In genomic region chr7:4521231-4522003, GRCm38 (mm10) we compare ENCODE assay signal across 9 mouse cellular contexts. TPM values are rescaled to one million over a fixed set of nuclear protein-coding genes. Genes with fewer than 3 reads are reported as not detected.
DNase-seq lines count a peak whose midpoint lies in the region; TF ChIP-seq lines count a peak whose summit lies in the region.
"Had no signal": no experiment of that assay in that cellular context is flagged by ENCODE, and none has a peak within 500 bp of the region (broad histone marks: within the 10 kb centered on the region; RNA-seq: fewer than 3 reads in every experiment).

No protein-coding gene starts in this region.

- no peak for TF ChIP-seq CTCF in E14TG2a.4 (conservative IDR thresholded peaks at IDR 0.05; ENCODE audit: low read length)

- H3K36me3 ChIP-seq in E14TG2a.4 (ENCODE audit: insufficient read depth, low read length) = peaks cover 30% of the 10 kb centered on the region
- H3K36me3 ChIP-seq in midbrain, embryonic 10.5 days = no peaks in the 10 kb centered on the region

- peaks cover 26% of the 10 kb centered on the region for H3K27me3 ChIP-seq in E14TG2a.4 (ENCODE audit: insufficient read depth, low read length)
- peaks cover 41% of the 10 kb centered on the region for H3K27me3 ChIP-seq in midbrain, embryonic 10.5 days (ENCODE audit: low read depth, poor library complexity, severe bottlenecking)

- H3K4me1 ChIP-seq in E14TG2a.4 (replicated peaks; ENCODE audit: low read depth, low read length) = peaks cover 60% of the 10 kb centered on the region
- H3K4me1 ChIP-seq in midbrain, embryonic 10.5 days = peaks cover 26% of the 10 kb centered on the region

- H3K27ac ChIP-seq in midbrain, embryonic 10.5 days (replicated peaks) = peak overlapping the region; percentile 28; the same call in 1 of the 2 replicates
- H3K27ac ChIP-seq: macrophage had no signal

- WGBS in midbrain, embryonic 10.5 days = 35% methylated on average over 32 of the region's 32 CpGs

- peak overlapping the region; percentile 61 for H3K4me3 ChIP-seq in E14TG2a.4 (replicated peaks; ENCODE audit: low read length)
- H3K4me3 ChIP-seq in midbrain, embryonic 10.5 days = peak overlapping the region; percentile 43

- 0 out of 2 replicates have a peak, but pooled peaks cover 3% of the 10 kb centered on the region for H3K9me3 ChIP-seq in E14TG2a.4 (ENCODE audit: low read length)
- H3K9me3 ChIP-seq in midbrain, embryonic 10.5 days (replicated peaks) = 0 out of 2 replicates have a peak, but pooled peaks cover 3% of the 10 kb centered on the region

- DNase-seq in embryo, embryonic 11 days = peak; percentile 44
- peak; percentile 70 for DNase-seq in heart, postnatal 4 days
- no peak for DNase-seq in midbrain, embryonic 10.5 days (ENCODE audit: low spot score)
- no peak for DNase-seq in urinary bladder, adult 2 months (ENCODE audit: low spot score)
- no peak for DNase-seq in kidney, postnatal 14 days
- no peak for DNase-seq in layer of hippocampus, postnatal 36 days
- DNase-seq in lung, postnatal 36 days = no peak

RNA-seq across cellular contexts. Expression of gene Tnni3, which starts 2.6 kb away (rescaled TPM):
- total RNA-seq in heart, postnatal 4 days (2021) = 1,000 to 10,000 TPM; 4,693 to 5,168 TPM
- polyA plus RNA-seq in midbrain, embryonic 10.5 days (2016; fragmentation: Nextera tagmentation; extraction: Ambion mirVana) = 2.0 and 2.3 TPM in 2 replicates
- polyA plus RNA-seq in urinary bladder, adult 2 months (2012; rRNA removed) = 5.1 and 5.5 TPM in 2 replicates
- 1 to 10 TPM in 1 of 2 experiments, under 1 TPM in 1; 0.70 to 1.3 TPM for total RNA-seq in layer of hippocampus, postnatal 36 days (2021)

RNA-seq across cellular contexts. Expression of gene Tnnt1, which starts 5.2 kb away (rescaled TPM):
- total RNA-seq in heart, postnatal 4 days (2021) = 10 to 100 TPM; 48.7 to 59.0 TPM
- polyA plus RNA-seq in midbrain, embryonic 10.5 days (2016; fragmentation: Nextera tagmentation; extraction: Ambion mirVana) = 4.7 and 6.0 TPM in 2 replicates
- 7.5 and 8.8 TPM in 2 replicates for polyA plus RNA-seq in urinary bladder, adult 2 months (2012; rRNA removed)
- 1 to 10 TPM; 1.1 to 4.2 TPM for total RNA-seq in layer of hippocampus, postnatal 36 days (2021)

RNA-seq across cellular contexts. Expression of gene Dnaaf3, which starts 10.8 kb away (rescaled TPM):
- under 1 TPM; 0.41 to 0.57 TPM for total RNA-seq in heart, postnatal 4 days (2021)
- 1.8 and 2.2 TPM in 2 replicates for polyA plus RNA-seq in midbrain, embryonic 10.5 days (2016; fragmentation: Nextera tagmentation; extraction: Ambion mirVana)
- polyA plus RNA-seq in urinary bladder, adult 2 months (2012; rRNA removed) = 3.5 and 4.0 TPM in 2 replicates
- under 1 TPM; 0.38 to 0.65 TPM for total RNA-seq in layer of hippocampus, postnatal 36 days (2021)

RNA-seq across cellular contexts. Expression of gene Ppp1r12c, which starts 19.9 kb away (rescaled TPM):
- total RNA-seq in heart, postnatal 4 days (2021) = 10 to 100 TPM; 89.8 to 92.3 TPM
- 33.5 and 40.4 TPM in 2 replicates for polyA plus RNA-seq in midbrain, embryonic 10.5 days (2016; fragmentation: Nextera tagmentation; extraction: Ambion mirVana)
- 72.0 and 159 TPM in 2 replicates for polyA plus RNA-seq in urinary bladder, adult 2 months (2012; rRNA removed)
- 100 to 1,000 TPM; 146 to 164 TPM for total RNA-seq in layer of hippocampus, postnatal 36 days (2021)

RNA-seq across cellular contexts. Expression of gene Syt5, which starts 25.9 kb away (rescaled TPM):
- total RNA-seq in heart, postnatal 4 days (2021) = 1 to 10 TPM; 1.1 to 1.5 TPM
- 5.0 and 9.8 TPM in 2 replicates for polyA plus RNA-seq in midbrain, embryonic 10.5 days (2016; fragmentation: Nextera tagmentation; extraction: Ambion mirVana)
- 0.74 and 0.78 TPM in 2 replicates for polyA plus RNA-seq in urinary bladder, adult 2 months (2012; rRNA removed)
- total RNA-seq in layer of hippocampus, postnatal 36 days (2021) = 100 to 1,000 TPM; 203 to 220 TPM
- polyA plus RNA-seq: macrophage had no signal

Comparison
In these comparisons a context has a peak if more than half of its experiments do, and no peak if none do; other contexts are left out.
1. DNase-seq: peak in embryo, embryonic 11 days (single experiment) and heart, postnatal 4 days (single experiment); none in midbrain, embryonic 10.5 days (single experiment), urinary bladder, adult 2 months (single experiment), kidney, postnatal 14 days (single experiment), layer of hippocampus, postnatal 36 days (0 of 2) and lung, postnatal 36 days (single experiment).
2. RNA of gene Tnni3, which starts 2.6 kb away (total RNA-seq): 4,693 to 5,168 TPM in heart, postnatal 4 days; 0.70 to 1.3 TPM in layer of hippocampus, postnatal 36 days; every median in the first group is over 1,000 times any median in the second.
3. RNA of gene Tnnt1, which starts 5.2 kb away (total RNA-seq): 48.7 to 59.0 TPM in heart, postnatal 4 days; 1.1 to 4.2 TPM in layer of hippocampus, postnatal 36 days; every median in the first group is over 4 times any median in the second.